ENCODE assay signal across 17 mouse cellular contexts in the genomic region with DNA sequence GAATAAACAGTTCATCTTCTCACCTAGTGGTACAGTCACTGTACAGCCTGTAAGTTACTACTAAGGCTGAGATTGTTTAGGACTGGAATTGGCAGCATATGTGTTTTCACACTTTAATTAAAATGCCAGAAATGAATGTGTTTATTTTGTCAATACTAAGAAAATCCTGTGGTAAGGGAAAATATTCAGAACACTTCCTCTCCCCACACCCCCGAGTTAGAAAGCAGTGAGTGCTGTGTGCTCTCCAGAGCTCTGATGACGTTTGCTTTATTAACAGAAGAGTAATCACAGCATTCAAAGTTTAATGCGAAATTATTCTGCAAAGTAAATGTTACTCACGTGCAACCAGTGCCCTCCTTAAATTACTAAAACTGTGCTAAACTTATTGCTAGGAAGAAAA. TPM values are rescaled to one million over a fixed set of nuclear protein-coding genes. Genes with fewer than 3 reads are reported as not detected.
"Had no signal": no experiment of that assay in that cellular context is flagged by ENCODE, and none has a peak within 500 bp of the region (broad histone marks: within the 10 kb centered on the region; RNA-seq: fewer than 3 reads in every experiment).

No protein-coding gene starts in this region.

- DNase-seq: liver; liver, embryonic 13.5 days; liver, postnatal 0 days; right cerebral cortex, postnatal 4 days; spleen, adult 18-20 months; thymus, adult 18-20 months; thymus, postnatal 14 days had no signal

- H3K27me3 ChIP-seq: intestine, embryonic 15.5 days; liver, embryonic 13.5 days; lung, embryonic 15.5 days; megakaryocyte, embryonic 14.5 days; midbrain, embryonic 15.5 days; neural tube, embryonic 12.5 days had no signal

- H3K9ac ChIP-seq: intestine, embryonic 15.5 days; liver, embryonic 13.5 days; liver, postnatal 0 days; lung, embryonic 15.5 days; midbrain, embryonic 15.5 days; neural tube, embryonic 12.5 days had no signal

- H3K36me3 ChIP-seq: intestine, embryonic 15.5 days; midbrain, embryonic 15.5 days had no signal

- H3K27ac ChIP-seq: intestine, embryonic 15.5 days; left cerebral cortex, adult 2 months; liver, embryonic 13.5 days; lung, embryonic 15.5 days; macrophage; midbrain, embryonic 15.5 days; neural tube, embryonic 12.5 days had no signal

- H3K4me2 ChIP-seq: intestine, embryonic 15.5 days; liver, embryonic 13.5 days; lung, embryonic 15.5 days; midbrain, embryonic 11.5 days; midbrain, embryonic 15.5 days; neural tube, embryonic 12.5 days had no signal

- H3K9me3 ChIP-seq: intestine, embryonic 15.5 days; liver, embryonic 13.5 days; lung, embryonic 15.5 days; megakaryocyte, embryonic 14.5 days; midbrain, embryonic 15.5 days; neural tube, embryonic 12.5 days had no signal

- ATAC-seq: intestine, embryonic 15.5 days; liver, postnatal 0 days; midbrain, embryonic 15.5 days had no signal

- H3K4me3 ChIP-seq: intestine, embryonic 15.5 days; left cerebral cortex, adult 2 months; liver, embryonic 13.5 days; lung, embryonic 15.5 days; megakaryocyte, embryonic 14.5 days; midbrain, embryonic 15.5 days; neural tube, embryonic 12.5 days had no signal

RNA-seq across cellular contexts. Expression of a gene that starts 44.5 kb away (rescaled TPM):
- polyA plus RNA-seq: intestine, embryonic 15.5 days; kidney, embryonic 14.5 days; liver, embryonic 13.5 days; liver, postnatal 0 days; macrophage; midbrain, embryonic 11.5 days; midbrain, embryonic 15.5 days; neural tube, embryonic 12.5 days; stomach, embryonic 14.5 days had no signal
